Mouse (Mus musculus) spleen, postnatal 10 days (tissue): ENCODE measurements around the gene Tmem97.
A peak's percentile ranks its signal among the peaks of the same experiment; 100 is the strongest.

ENCODE experiments used
- DNase-seq, 2 experiments: peaks; one replicate each; pipeline ENCODE4 v3.0.0; 2021 to 2022; ENCODE audit warnings: low spot score in 2 of 2

Tmem97 gene

GRCm38 (mm10) chr11:78513106-78513790 lies 37.3 kb downstream of the Tmem97 start:
- DNase-seq = no peak

- DNase-seq = peak; percentile 67 to 91
Measured at GRCm38 (mm10) chr11:78512025-78512957, 38.3 kb downstream of the Tmem97 start, which contains the start of the genes Tmem199 and Poldip2. Gene Tmem199, minus strand, starts transcription at chr11:78512172. Gene Poldip2, plus strand, starts transcription at chr11:78512193.

GRCm38 (mm10) chr11:78509148-78509547 lies 41.4 kb downstream of the Tmem97 start:
- DNase-seq = peak in 1 of 2 experiments; percentile 55

- no peak for DNase-seq
Measured at GRCm38 (mm10) chr11:78505430-78505829, 45.1 kb downstream of the Tmem97 start.

DNA sequence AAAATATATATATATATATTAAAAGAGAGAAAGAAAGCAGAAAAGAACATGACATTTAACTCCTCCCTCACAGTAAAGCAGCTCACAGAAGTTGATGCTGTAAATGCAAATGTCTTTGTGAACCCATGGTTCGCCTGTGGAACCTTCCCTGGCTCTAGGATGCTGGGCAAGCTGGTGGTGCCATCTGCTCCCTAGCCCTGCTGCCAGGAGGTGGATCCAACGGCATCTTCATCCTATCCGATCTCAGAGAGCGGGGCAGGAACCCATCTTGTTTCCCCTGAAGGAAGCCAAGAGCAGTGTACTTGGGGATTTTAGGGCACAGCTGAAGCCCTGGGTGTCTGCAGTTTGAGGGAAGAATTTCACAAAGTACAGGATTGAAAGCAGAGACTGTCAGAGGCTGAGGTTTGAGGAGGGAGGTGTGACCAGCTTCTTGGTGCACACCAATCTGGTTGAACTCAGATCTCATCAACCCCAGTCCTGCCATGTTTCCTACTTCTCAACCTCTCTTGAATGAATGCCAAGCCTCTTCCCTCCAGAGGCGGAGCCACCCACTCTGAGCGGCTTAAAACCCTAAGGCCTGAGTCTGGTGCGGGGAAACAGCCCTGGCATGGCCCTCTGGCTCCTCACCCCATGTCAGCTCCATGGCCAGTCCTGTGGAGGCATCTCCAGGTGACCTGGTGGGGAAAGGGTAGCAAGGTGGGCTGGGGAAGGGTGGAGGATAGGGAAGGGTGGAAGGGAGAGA lies 47.5 kb downstream of the Tmem97 start, which contains the start of gene Sebox:
Gene Sebox, plus strand, starts transcription at position 539 of the 742 bp plus-strand sequence.
- DNase-seq = no peak

DNA sequence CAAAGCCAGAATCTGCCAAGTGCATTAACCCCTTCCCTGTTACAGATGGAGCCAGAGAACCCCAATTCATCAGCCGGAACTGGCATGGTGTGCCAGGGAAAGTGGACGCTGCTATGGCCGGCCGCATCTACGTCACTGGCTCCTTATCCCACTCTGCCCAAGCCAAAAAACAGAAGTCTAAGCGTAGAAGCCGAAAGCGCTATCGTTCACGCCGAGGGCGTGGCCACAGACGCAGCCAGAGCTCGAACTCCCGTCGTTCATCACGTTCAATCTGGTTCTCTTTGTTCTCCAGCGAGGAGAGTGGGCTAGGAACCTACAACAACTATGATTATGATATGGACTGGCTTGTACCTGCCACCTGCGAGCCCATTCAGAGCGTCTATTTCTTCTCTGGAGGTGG lies 49.0 kb downstream of the Tmem97 start:
- DNase-seq = no peak

DNA sequence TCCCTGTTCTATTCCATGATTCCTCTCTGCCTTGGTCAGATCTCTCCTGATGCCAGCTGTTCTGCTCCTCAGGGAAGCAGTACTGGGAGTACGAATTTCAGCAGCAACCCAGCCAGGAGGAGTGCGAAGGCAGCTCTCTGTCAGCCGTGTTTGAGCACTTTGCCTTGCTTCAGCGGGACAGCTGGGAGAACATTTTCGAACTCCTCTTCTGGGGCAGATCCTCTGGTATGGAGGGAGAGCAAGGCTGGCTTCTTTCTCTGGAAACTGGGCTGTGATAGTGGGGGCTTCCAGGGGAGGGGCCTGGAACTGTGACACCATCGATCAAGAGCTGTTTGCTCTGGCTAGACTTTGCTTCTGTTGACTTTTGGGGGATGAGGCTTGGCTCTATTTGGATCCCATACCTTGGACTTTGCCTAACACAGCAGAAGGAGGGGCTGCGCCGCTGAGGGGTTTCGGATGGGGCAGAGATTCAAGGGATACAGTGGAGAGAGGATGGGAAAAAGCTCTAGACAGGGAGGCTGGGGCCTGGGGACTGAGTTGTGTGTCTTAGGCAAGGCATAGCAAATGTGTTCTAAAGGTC lies 49.9 kb downstream of the Tmem97 start:
- DNase-seq = no peak

DNA sequence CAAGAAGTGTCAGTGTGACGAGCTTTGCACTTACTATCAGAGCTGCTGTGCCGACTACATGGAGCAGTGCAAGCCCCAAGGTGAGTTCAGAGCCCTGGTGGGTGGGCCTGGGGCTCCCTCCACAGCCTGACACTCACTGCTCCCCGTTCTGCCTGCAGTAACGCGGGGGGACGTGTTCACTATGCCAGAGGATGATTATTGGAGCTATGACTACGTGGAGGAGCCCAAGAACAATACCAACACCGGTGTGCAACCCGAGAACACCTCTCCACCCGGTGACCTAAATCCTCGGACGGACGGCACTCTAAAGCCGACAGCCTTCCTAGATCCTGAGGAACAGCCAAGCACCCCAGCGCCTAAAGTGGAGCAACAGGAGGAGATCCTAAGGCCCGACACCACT lies 51.0 kb downstream of the Tmem97 start:
- no peak for DNase-seq

GRCm38 (mm10) chr11:78499004-78499403 lies 51.6 kb downstream of the Tmem97 start, which contains the start of gene Vtn:
Gene Vtn, plus strand, starts transcription at chr11:78499091.
- no peak for DNase-seq

DNA sequence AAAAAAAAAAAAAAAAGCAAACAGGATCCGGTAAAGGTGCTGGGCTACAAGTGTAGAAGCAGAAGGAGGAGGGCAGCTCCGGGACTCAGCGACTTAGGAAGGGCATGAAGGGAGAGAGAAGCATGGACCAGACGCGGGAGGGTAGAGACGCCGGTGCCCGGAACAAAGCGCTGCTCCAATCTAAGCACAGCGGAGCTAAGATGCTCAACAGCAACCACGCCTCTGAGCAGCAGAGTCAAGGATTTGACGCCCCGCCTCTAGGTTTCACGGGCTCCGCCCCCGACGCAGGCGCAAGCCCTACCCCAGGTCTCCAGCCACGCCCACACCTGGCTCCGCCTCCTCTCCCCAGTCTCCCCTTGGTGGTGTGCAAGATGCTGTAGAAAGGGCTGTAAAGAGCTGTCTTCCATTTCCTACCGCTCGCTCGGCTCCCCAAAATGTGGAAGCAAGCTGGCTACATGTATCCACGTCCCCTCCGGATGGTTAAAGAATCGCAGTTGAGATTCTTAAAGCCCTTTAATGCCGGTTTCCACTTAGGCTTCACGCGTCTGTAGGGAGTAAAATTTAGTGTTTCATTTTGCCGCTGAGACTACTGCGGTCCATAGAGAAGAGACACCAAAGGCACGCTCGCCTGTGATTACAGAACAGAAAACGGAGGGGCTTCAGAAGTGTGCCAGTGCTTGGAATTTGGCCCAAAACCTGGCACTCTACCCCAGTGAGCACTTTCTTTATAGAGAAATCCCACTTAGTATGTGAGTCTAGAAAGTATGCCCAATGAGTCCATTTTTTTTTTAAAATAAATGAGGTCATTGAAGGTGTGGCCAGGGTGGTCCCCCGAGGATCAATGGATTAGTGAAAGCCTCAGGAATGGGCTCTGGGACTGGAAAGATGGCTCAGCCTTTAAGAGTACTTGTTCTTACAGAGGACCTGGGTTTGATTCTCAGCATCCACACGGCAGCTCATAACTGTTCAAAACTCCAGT lies 52.7 kb downstream of the Tmem97 start, which contains the start of gene Sarm1:
Gene Sarm1, minus strand, starts transcription at position 211 of the 979 bp plus-strand sequence.
- peak; percentile 78 to 96 for DNase-seq

- DNase-seq = peak in 1 of 2 experiments; percentile 37
Measured at GRCm38 (mm10) chr11:78497071-78497541, 53.5 kb downstream of the Tmem97 start.

DNA sequence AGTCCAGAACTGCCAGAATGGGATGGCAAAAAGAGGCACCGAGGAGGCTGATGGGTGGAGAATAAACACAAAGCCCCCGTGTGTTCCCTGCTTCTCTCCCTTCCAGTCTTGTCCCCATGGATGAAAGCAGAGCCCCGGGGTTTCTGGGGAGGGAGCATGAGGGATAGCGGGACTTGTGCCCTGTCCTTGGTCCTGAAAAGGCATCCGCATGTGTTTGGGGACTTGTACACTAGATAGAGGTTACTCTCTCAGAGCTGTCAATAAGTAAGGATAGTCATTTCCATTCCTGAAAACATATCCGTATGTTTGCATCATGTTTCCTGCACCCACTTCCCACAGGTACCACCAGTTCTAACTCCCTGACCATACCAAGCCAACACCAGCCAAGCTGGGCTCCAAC lies 54.7 kb downstream of the Tmem97 start:
- DNase-seq = peak in 1 of 2 experiments; percentile 52
